Mouse (Mus musculus) stomach, embryonic 16.5 days (tissue): ENCODE results near the gene Wfdc6b. TPM values are rescaled to one million over a fixed set of nuclear protein-coding genes. Genes with fewer than 3 reads are reported as not detected.

Source experiments
- ATAC-seq: fragments of 200-750 bp; cut with Nextera tagmentation; 2 replicates; pipeline ENCODE4 v1.8.0; 2017; ENCODE audit warnings: moderate number of reproducible peaks, moderate TSS enrichment; ENCODE audit not compliant: insufficient read depth, low FRiP score
- H3K27ac ChIP-seq: fragments of 300-500 bp; sonication (generic); 2 replicates; pipeline ENCODE4 v1.5.1; 2014; ENCODE audit warnings: low read length
- H3K27me3 ChIP-seq: fragments of 300-500 bp; sonication (generic); 2 replicates; pipeline ENCODE4 v1.6.1; 2014; ENCODE audit warnings: low read length, control low read depth, mixed read lengths; ENCODE audit not compliant: control insufficient read depth, insufficient read depth
- H3K36me3 ChIP-seq: fragments of 300-500 bp; sonication (generic); 2 replicates; pipeline ENCODE4 v1.6.1; 2014; ENCODE audit warnings: low read length; ENCODE audit not compliant: control insufficient read depth, insufficient read depth
- H3K4me1 ChIP-seq: fragments of 300-500 bp; sonication (generic); 2 replicates; pipeline ENCODE4 v1.6.1; 2014; ENCODE audit warnings: low read length, control low read depth, mixed read lengths; ENCODE audit not compliant: control insufficient read depth, insufficient read depth
- H3K4me2 ChIP-seq: fragments of 300-500 bp; sonication (generic); 2 replicates; pipeline ENCODE4 v1.6.1; 2014; ENCODE audit warnings: low read depth, low read length, mixed read lengths
- H3K4me3 ChIP-seq: fragments of 300-500 bp; sonication (generic); replicated peaks from 2 replicates; pipeline ENCODE4 v1.5.1; 2014; ENCODE audit warnings: mild to moderate bottlenecking, low read length
- H3K9ac ChIP-seq: fragments of 300-500 bp; sonication (generic); 2 replicates; pipeline ENCODE4 v1.6.1; 2014; ENCODE audit warnings: low read length
- H3K9me3 ChIP-seq: fragments of 300-500 bp; sonication (generic); replicated peaks from 2 replicates; pipeline ENCODE4 v1.6.1; 2016; ENCODE audit warnings: low read length, control low read depth; ENCODE audit not compliant: control insufficient read depth
- WGBS: fragments of 180-500 bp; shearing (Covaris S2); extraction: QIAGEN DNeasy Blood & Tissue Kit; methylation state at CpG from one replicate; pipeline ENCODE4 v1.1.7; 2014; 5-methylcytosine and 5-hydroxymethylcytosine counted together
- polyA plus RNA-seq: library from polyadenylated mRNA; unstranded; fragments of >200 nt; fragmentation: Nextera tagmentation; extraction: Ambion mirVana; gene quantifications from 2 replicates; pipeline ENCODE4 v1.2.1, GENCODE M21; 2015

Wfdc6b gene
- polyA plus RNA-seq, 1 experiment from 2014 or later, result not detected

GRCm38 (mm10) chr2:164603482-164603881 is 9.8 kb upstream of the Wfdc6b start:
- Histone ChIP-seq H3K9ac (no peak overlapping the region), H3K9me3 (peaks cover 6% of the 10 kb centered on the region; the same call in 1 of the 2 replicates), H3K4me2 (no peak overlapping the region), H3K4me1 (no peaks in the 10 kb centered on the region), H3K4me3 (no peak overlapping the region), H3K36me3 (no peaks in the 10 kb centered on the region), H3K27me3 (no peaks in the 10 kb centered on the region), H3K27ac (no peak overlapping the region)
- WGBS, result 92% methylated on average over 3 of the region's 3 CpGs
- no peak for ATAC-seq

GRCm38 (mm10) chr2:164604411-164604810 is 8.9 kb upstream of the Wfdc6b start:
- Histone ChIP-seq H3K9me3 (peaks cover 6% of the 10 kb centered on the region; the same call in 1 of the 2 replicates), H3K4me2 (no peak overlapping the region), H3K4me3 (no peak overlapping the region), H3K4me1 (no peaks in the 10 kb centered on the region), H3K9ac (no peak overlapping the region), H3K36me3 (no peaks in the 10 kb centered on the region), H3K27me3 (no peaks in the 10 kb centered on the region), H3K27ac (no peak overlapping the region)
- 86% methylated on average over 8 of the region's 8 CpGs for WGBS
- no peak for ATAC-seq

- Histone ChIP-seq H3K4me1 (no peaks in the 10 kb centered on the region), H3K36me3 (no peaks in the 10 kb centered on the region), H3K9ac (no peak overlapping the region), H3K4me2 (no peak overlapping the region), H3K4me3 (no peak overlapping the region), H3K27ac (no peak overlapping the region), H3K27me3 (no peaks in the 10 kb centered on the region), H3K9me3 (no peaks in the 10 kb centered on the region; the same call in 1 of the 2 replicates)
- 61% methylated on average over 6 of the region's 6 CpGs for WGBS
- ATAC-seq, result no peak
Observed at GRCm38 (mm10) chr2:164608781-164609180, 4.5 kb upstream of the Wfdc6b start.

- 91% methylated on average over 3 of the region's 3 CpGs for WGBS
- H3K4me2 ChIP-seq, result no peak overlapping the region
- H3K27me3 ChIP-seq, result no peaks in the 10 kb centered on the region
- no peaks in the 10 kb centered on the region for H3K36me3 ChIP-seq
- no peak overlapping the region for H3K4me3 ChIP-seq
- H3K9ac ChIP-seq, result no peak overlapping the region
- no peak overlapping the region for H3K27ac ChIP-seq
- H3K4me1 ChIP-seq, result no peaks in the 10 kb centered on the region
- ATAC-seq, result no peak
- H3K9me3 ChIP-seq, result no peaks in the 10 kb centered on the region
Observed at GRCm38 (mm10) chr2:164615386-164615785, 2.1 kb downstream of the Wfdc6b start.

GRCm38 (mm10) chr2:164619050-164619449 is 5.7 kb downstream of the Wfdc6b start:
- Histone ChIP-seq H3K36me3 (no peaks in the 10 kb centered on the region), H3K4me2 (no peak overlapping the region)
- 59% methylated on average over 5 of the region's 5 CpGs for whole genome bisulfite sequencing

GRCm38 (mm10) chr2:164621775-164622174 is 8.5 kb downstream of the Wfdc6b start:
- no peaks in the 10 kb centered on the region for H3K4me1 ChIP-seq
- H3K36me3 ChIP-seq, result no peaks in the 10 kb centered on the region
- WGBS, result 77% methylated on average over 4 of the region's 4 CpGs
- H3K9ac ChIP-seq, result no peak overlapping the region
- H3K4me3 ChIP-seq, result no peak overlapping the region
- ATAC-seq, result no peak
- H3K27me3 ChIP-seq, result no peaks in the 10 kb centered on the region
- no peak overlapping the region for H3K27ac ChIP-seq
- H3K4me2 ChIP-seq, result no peak overlapping the region
- no peaks in the 10 kb centered on the region for H3K9me3 ChIP-seq

More at GRCm38 (mm10) chr2:164619050-164619449, 5.7 kb downstream of the Wfdc6b start:
- Histone ChIP-seq H3K9ac (no peak overlapping the region), H3K4me1 (no peaks in the 10 kb centered on the region), H3K4me3 (no peak overlapping the region), H3K9me3 (no peaks in the 10 kb centered on the region), H3K27me3 (no peaks in the 10 kb centered on the region), H3K27ac (no peak overlapping the region)
- ATAC-seq, result no peak

- WGBS, result 76% methylated on average over 9 of the region's 9 CpGs
- Histone ChIP-seq H3K9me3 (no peaks in the 10 kb centered on the region), H3K4me2 (no peak overlapping the region), H3K9ac (no peak overlapping the region), H3K4me1 (no peaks in the 10 kb centered on the region), H3K27me3 (no peaks in the 10 kb centered on the region), H3K27ac (no peak overlapping the region), H3K4me3 (no peak overlapping the region), H3K36me3 (no peaks in the 10 kb centered on the region)
- no peak for ATAC-seq
Observed at GRCm38 (mm10) chr2:164635266-164635665, 21.9 kb downstream of the Wfdc6b start.

- Histone ChIP-seq H3K4me1 (no peaks in the 10 kb centered on the region), H3K36me3 (no peaks in the 10 kb centered on the region), H3K4me2 (no peak within 1 kb of the TSS), H3K4me3 (no peak within 1 kb of the TSS), H3K27ac (no peak within 1 kb of the TSS), H3K9me3 (no peaks in the 10 kb centered on the region), H3K27me3 (no peaks in the 10 kb centered on the region), H3K9ac (no peak within 1 kb of the TSS)
- WGBS, result 81% methylated on average over 3 of the region's 3 CpGs
- no peak for ATAC-seq
Observed at GRCm38 (mm10) chr2:164638696-164639095, 25.4 kb downstream of the Wfdc6b start, which contains the start of gene Wfdc16. Gene Wfdc16, minus strand, starts transcription at chr2:164638796.

GRCm38 (mm10) chr2:164641129-164641528 is 27.8 kb downstream of the Wfdc6b start:
- Histone ChIP-seq H3K4me3 (no peak overlapping the region), H3K4me1 (no peaks in the 10 kb centered on the region)

More at GRCm38 (mm10) chr2:164641129-164641528, 27.8 kb downstream of the Wfdc6b start:
- 69% methylated on average over 7 of the region's 7 CpGs for WGBS
- Histone ChIP-seq H3K36me3 (no peaks in the 10 kb centered on the region), H3K9ac (no peak overlapping the region), H3K9me3 (no peaks in the 10 kb centered on the region), H3K27ac (no peak overlapping the region), H3K27me3 (no peaks in the 10 kb centered on the region), H3K4me2 (no peak overlapping the region)
- no peak for ATAC-seq
